Mouse (Mus musculus): ENCODE results near the gene Idh2. TPM values are rescaled to one million over a fixed set of nuclear protein-coding genes. Genes with fewer than 3 reads are reported as not detected.
A peak's percentile ranks its signal among the peaks of the same experiment; 100 is the strongest.
"Not testable (repeated sequence)": the region's sequence is repeated elsewhere in the genome, so short reads cannot be mapped to it uniquely, and the experiment has no call there.

Idh2 gene
- total and polyA plus RNA-seq, 2 experiments from 2014 or later = 2,826 to 3,660 TPM

DNA sequence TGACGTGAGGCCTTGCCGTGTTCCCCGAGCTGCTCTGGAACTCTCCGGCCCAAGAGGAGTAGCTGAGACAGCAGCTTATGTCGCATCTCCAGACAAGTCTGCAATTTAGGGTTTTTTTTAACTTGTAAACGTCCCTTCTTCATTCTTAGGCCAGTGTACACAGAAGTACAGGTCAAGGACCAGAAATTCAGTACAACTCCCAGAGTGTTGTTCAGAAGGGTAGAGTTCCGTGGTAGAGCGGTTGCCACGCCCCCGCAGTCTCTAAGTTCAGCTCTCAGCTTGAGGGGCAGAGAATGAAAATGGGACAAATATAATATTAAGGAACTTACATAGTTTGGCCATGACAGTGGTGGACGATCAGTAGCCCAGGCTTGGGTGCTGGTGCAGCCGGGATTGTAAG is 59.4 kb downstream of the Idh2 start:
- WGBS = 74% methylated on average over 12 of the region's 12 CpGs
- Histone ChIP-seq H3K9ac (replicated peaks; ENCODE audit: low read depth, low read length) (no peak overlapping the region), H3K27me3 (ENCODE audit: control insufficient read depth, insufficient read depth, low read length) (no peaks in the 10 kb centered on the region), H3K27ac (ENCODE audit: low read depth) (peak overlapping the region; percentile 39; the same call in 1 of the 2 replicates), H3K36me3 (replicated peaks; ENCODE audit: control insufficient read depth, insufficient read depth, low read length) (no peaks in the 10 kb centered on the region; the same call in 1 of the 2 replicates), H3K4me1 (ENCODE audit: control insufficient read depth, insufficient read depth) (peaks cover 62% of the 10 kb centered on the region), H3K9me3 (replicated peaks; ENCODE audit: control insufficient read depth, low read length) (no peaks in the 10 kb centered on the region), H3K4me3 (ENCODE audit: low read depth, low read length) (0 out of 2 replicates have a peak overlapping the region, but pooled peaks have one; percentile 3), H3K4me2 (ENCODE audit: low read depth, low read length) (no peak overlapping the region)
- TF ChIP-seq CTCF (IDR thresholded peaks at IDR 0.05; ENCODE audit: low read depth) (no peak), EP300 (IDR thresholded peaks at IDR 0.05; ENCODE audit: low read depth) (no peak)
- no peak for DNase-seq (ENCODE audit: low spot score)
- ATAC-seq (ENCODE audit: insufficient read depth, low read depth) = no peak

DNA sequence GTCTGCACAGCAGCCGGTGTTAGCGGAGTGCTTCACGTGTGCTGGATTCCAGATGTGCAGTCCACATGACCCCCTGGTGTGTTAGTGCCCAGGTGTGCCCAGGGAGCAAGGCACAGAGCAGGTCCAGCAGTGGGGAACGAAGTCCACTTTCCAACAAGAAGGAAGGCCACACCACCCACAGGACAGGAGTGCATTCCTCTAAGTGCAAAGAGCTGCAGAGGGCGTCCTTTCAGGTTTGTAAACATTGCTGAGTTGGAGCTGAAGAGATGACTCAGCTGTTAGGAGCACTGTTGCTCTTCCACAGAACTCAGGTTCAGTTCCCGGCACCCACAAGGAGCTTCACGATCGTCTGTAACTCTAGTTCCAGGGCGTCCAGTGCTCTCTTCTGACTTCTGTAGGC is 62.0 kb downstream of the Idh2 start:
- 92% methylated on average over 9 of the region's 9 CpGs for WGBS
- no peak for TF ChIP-seq CTCF (IDR thresholded peaks at IDR 0.05; ENCODE audit: low read depth)
- TF ChIP-seq EP300 (IDR thresholded peaks at IDR 0.05; ENCODE audit: low read depth) = no peak
- no peak overlapping the region for H3K4me3 ChIP-seq (ENCODE audit: low read depth, low read length)
- H3K27me3 ChIP-seq (ENCODE audit: control insufficient read depth, insufficient read depth, low read length) = no peaks in the 10 kb centered on the region
- no peak overlapping the region for H3K27ac ChIP-seq (ENCODE audit: low read depth)
- ATAC-seq (ENCODE audit: insufficient read depth, low read depth) = no peak
- H3K4me1 ChIP-seq (ENCODE audit: control insufficient read depth, insufficient read depth) = peaks cover 37% of the 10 kb centered on the region
- no peaks in the 10 kb centered on the region for H3K9me3 ChIP-seq (replicated peaks; ENCODE audit: control insufficient read depth, low read length)
- no peak overlapping the region for H3K9ac ChIP-seq (replicated peaks; ENCODE audit: low read depth, low read length)
- DNase-seq (ENCODE audit: low spot score) = no peak
- no peak overlapping the region for H3K4me2 ChIP-seq (ENCODE audit: low read depth, low read length)
- H3K36me3 ChIP-seq (replicated peaks; ENCODE audit: control insufficient read depth, insufficient read depth, low read length) = no peaks in the 10 kb centered on the region; the same call in 1 of the 2 replicates

DNA sequence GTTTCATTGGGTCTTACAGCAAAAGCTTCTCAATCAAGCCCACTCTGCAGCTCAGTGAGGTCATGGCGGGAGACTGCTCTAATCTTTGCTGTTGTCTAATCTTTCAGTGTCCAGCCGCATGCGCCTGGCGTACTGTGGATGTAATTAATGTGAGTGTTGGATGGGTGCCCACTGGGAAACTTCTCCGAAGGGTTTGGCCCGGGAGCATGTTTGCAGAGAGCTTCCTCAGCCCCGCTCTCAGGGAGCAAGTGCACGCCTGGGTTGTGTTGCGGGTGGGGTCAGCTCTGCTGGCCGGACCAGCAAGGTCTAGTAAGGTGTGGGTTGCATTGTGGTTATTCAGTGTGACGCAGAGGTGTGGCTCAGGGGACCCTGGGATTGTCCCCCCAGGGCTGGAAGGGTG is 62.9 kb downstream of the Idh2 start:
- peak overlapping the region; percentile 28; the same call in 1 of the 2 replicates for H3K4me2 ChIP-seq (ENCODE audit: low read depth, low read length)
- TF ChIP-seq CTCF (IDR thresholded peaks at IDR 0.05; ENCODE audit: low read depth) = no peak
- H3K4me3 ChIP-seq (ENCODE audit: low read depth, low read length) = no peak overlapping the region
- no peak overlapping the region for H3K9ac ChIP-seq (replicated peaks; ENCODE audit: low read depth, low read length)
- 7% methylated on average over 11 of the region's 11 CpGs for WGBS
- peaks cover 31% of the 10 kb centered on the region for H3K4me1 ChIP-seq (ENCODE audit: control insufficient read depth, insufficient read depth)
- no peaks in the 10 kb centered on the region for H3K9me3 ChIP-seq (replicated peaks; ENCODE audit: control insufficient read depth, low read length)
- DNase-seq (ENCODE audit: low spot score) (peak; percentile 76), ATAC-seq (ENCODE audit: insufficient read depth, low read depth) (peak; percentile 51)
- H3K27me3 ChIP-seq (ENCODE audit: control insufficient read depth, insufficient read depth, low read length) = no peaks in the 10 kb centered on the region
- H3K27ac ChIP-seq (ENCODE audit: low read depth) = peak overlapping the region; percentile 31; the same call in 1 of the 2 replicates
- no peaks in the 10 kb centered on the region; the same call in 1 of the 2 replicates for H3K36me3 ChIP-seq (replicated peaks; ENCODE audit: control insufficient read depth, insufficient read depth, low read length)

DNA sequence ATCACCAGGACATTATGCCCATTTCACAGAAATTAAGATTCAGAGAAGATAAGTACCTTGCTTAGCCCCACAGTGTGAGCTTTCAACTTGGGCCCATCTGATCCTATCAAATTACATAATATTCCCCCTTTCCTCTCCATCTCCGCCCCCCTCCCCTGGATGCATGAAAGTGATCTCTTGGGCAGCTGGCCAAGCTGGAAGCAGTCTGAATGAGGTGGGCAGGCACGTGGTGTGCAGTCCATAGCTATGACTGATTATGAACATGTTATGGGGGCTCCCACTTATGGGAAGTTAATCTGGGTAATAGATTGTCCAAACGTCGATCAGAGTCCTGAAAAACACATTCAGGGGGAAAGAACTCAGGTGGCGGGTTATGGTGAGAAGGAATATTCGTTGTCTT is 63.4 kb downstream of the Idh2 start:
- Histone ChIP-seq H3K36me3 (replicated peaks; ENCODE audit: control insufficient read depth, insufficient read depth, low read length) (no peaks in the 10 kb centered on the region; the same call in 1 of the 2 replicates), H3K4me2 (ENCODE audit: low read depth, low read length) (peak overlapping the region; percentile 28; the same call in 1 of the 2 replicates), H3K9ac (replicated peaks; ENCODE audit: low read depth, low read length) (no peak overlapping the region), H3K4me3 (ENCODE audit: low read depth, low read length) (no peak overlapping the region), H3K9me3 (replicated peaks; ENCODE audit: control insufficient read depth, low read length) (no peaks in the 10 kb centered on the region), H3K4me1 (ENCODE audit: control insufficient read depth, insufficient read depth) (peaks cover 27% of the 10 kb centered on the region), H3K27me3 (ENCODE audit: control insufficient read depth, insufficient read depth, low read length) (no peaks in the 10 kb centered on the region), H3K27ac (ENCODE audit: low read depth) (peak overlapping the region; percentile 31; the same call in 1 of the 2 replicates)
- DNase-seq (ENCODE audit: low spot score) = no peak
- no peak for TF ChIP-seq EP300 (IDR thresholded peaks at IDR 0.05; ENCODE audit: low read depth)
- no peak for TF ChIP-seq CTCF (IDR thresholded peaks at IDR 0.05; ENCODE audit: low read depth)
- 40% methylated on average over 6 of the region's 6 CpGs for WGBS
- no peak; the same call in 1 of the 2 replicates for ATAC-seq (ENCODE audit: insufficient read depth, low read depth)

DNA sequence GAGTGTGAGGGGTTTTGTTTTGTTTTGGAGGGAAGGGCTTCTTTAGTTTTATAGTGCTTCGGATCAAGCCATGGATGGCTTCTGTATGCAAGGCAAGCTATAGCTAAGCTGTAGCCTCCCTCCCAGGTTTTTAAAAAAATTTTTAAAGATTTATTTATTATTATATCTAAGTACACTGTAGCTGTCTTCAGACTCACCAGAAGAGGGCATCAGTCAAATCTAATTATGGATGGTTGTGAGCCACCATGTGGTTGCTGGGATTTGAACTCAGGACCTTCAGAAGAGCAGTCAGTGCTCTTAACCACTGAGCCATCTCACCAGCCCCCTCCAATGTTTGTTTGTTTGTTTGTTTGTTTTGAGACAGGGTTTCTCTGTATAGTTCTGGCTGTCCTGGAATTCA is 64.8 kb downstream of the Idh2 start:
- WGBS = 100% methylated on average over 1 of the region's 1 CpGs

DNA sequence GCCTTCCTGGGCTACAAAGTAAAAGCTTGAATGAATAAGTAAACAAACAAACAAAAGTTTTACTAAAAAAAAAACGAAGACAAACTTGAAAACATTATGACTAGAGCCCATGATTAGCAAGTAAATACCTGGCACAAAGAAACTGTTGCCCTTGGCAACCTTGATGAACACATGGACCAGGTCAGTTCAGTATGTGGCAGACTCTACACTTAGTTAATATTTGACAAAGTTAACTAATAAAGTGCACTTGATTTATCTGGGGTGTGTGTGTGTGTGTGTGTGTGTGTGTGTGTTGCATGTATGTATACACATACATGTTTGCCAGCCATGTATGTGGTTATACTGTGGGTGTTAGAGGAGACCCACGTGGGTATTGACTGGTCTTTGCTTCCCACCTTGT is 65.4 kb downstream of the Idh2 start:
- ATAC-seq (ENCODE audit: insufficient read depth, low read depth) (no peak), DNase-seq (ENCODE audit: low spot score) (no peak)
- TF ChIP-seq EP300 (IDR thresholded peaks at IDR 0.05; ENCODE audit: low read depth) (no peak), CTCF (IDR thresholded peaks at IDR 0.05; ENCODE audit: low read depth) (no peak)
- H3K27me3 ChIP-seq (ENCODE audit: control insufficient read depth, insufficient read depth, low read length) = no peaks in the 10 kb centered on the region
- no peak overlapping the region for H3K4me2 ChIP-seq (ENCODE audit: low read depth, low read length)
- H3K4me1 ChIP-seq (ENCODE audit: control insufficient read depth, insufficient read depth) = peaks cover 20% of the 10 kb centered on the region
- H3K27ac ChIP-seq (ENCODE audit: low read depth) = no peak overlapping the region
- WGBS = 72% methylated on average over 2 of the region's 2 CpGs
- H3K9me3 ChIP-seq (replicated peaks; ENCODE audit: control insufficient read depth, low read length) = no peaks in the 10 kb centered on the region
- no peak overlapping the region for H3K4me3 ChIP-seq (ENCODE audit: low read depth, low read length)
- H3K36me3 ChIP-seq (replicated peaks; ENCODE audit: control insufficient read depth, insufficient read depth, low read length) = no peaks in the 10 kb centered on the region; the same call in 1 of the 2 replicates
- no peak overlapping the region for H3K9ac ChIP-seq (replicated peaks; ENCODE audit: low read depth, low read length)

More for the DNA sequence above, 64.8 kb downstream of the Idh2 start:
- ATAC-seq (ENCODE audit: insufficient read depth, low read depth); H3K36me3 ChIP-seq (replicated peaks; ENCODE audit: control insufficient read depth, insufficient read depth, low read length); H3K9ac ChIP-seq (replicated peaks; ENCODE audit: low read depth, low read length); H3K27ac ChIP-seq (ENCODE audit: low read depth); H3K9me3 ChIP-seq (replicated peaks; ENCODE audit: control insufficient read depth, low read length); H3K4me2 ChIP-seq (ENCODE audit: low read depth, low read length); H3K4me3 ChIP-seq (ENCODE audit: low read depth, low read length); H3K27me3 ChIP-seq (ENCODE audit: control insufficient read depth, insufficient read depth, low read length); DNase-seq (ENCODE audit: low spot score): not testable (repeated sequence)
- H3K4me1 ChIP-seq (ENCODE audit: control insufficient read depth, insufficient read depth) = peaks cover 20% of the 10 kb centered on the region
